Mouse (Mus musculus) limb, embryonic 13.5 days (tissue): ENCODE measurements around the gene Otol1. TPM values are rescaled to one million over a fixed set of nuclear protein-coding genes. Genes with fewer than 3 reads are reported as not detected.

Experiments
- ATAC-seq: fragments of 200-750 bp; cut with Nextera tagmentation; 2 replicates; pipeline ENCODE4 v1.8.0; 2017; ENCODE audit warnings: low read depth, moderate number of reproducible peaks, moderate TSS enrichment; ENCODE audit not compliant: low FRiP score
- H3K27ac ChIP-seq: fragments of 300-500 bp; sonication (generic); 2 replicates; pipeline ENCODE4 v1.5.1; 2015; ENCODE audit warnings: inconsistent platforms, mild to moderate bottlenecking, moderate library complexity
- H3K27me3 ChIP-seq: fragments of 300-500 bp; sonication (generic); 2 replicates; pipeline ENCODE4 v1.6.1; 2015; ENCODE audit warnings: mild to moderate bottlenecking, inconsistent platforms
- H3K36me3 ChIP-seq: fragments of 300-500 bp; sonication (generic); 2 replicates; pipeline ENCODE4 v1.6.1; 2015; ENCODE audit warnings: inconsistent platforms, mild to moderate bottlenecking, moderate library complexity
- H3K4me1 ChIP-seq: fragments of 300-500 bp; sonication (generic); 2 replicates; pipeline ENCODE4 v1.6.1; 2015; ENCODE audit warnings: inconsistent platforms
- H3K4me2 ChIP-seq: fragments of 300-500 bp; sonication (generic); replicated peaks from 2 replicates; pipeline ENCODE4 v1.6.1; 2015; ENCODE audit warnings: inconsistent platforms, mild to moderate bottlenecking, moderate library complexity
- H3K4me3 ChIP-seq: fragments of 300-500 bp; sonication (generic); 2 replicates; pipeline ENCODE4 v1.5.1; 2015; ENCODE audit warnings: moderate library complexity, mild to moderate bottlenecking, inconsistent platforms
- H3K9ac ChIP-seq: fragments of 300-500 bp; sonication (generic); 2 replicates; pipeline ENCODE4 v1.6.1; 2015; ENCODE audit warnings: mild to moderate bottlenecking, inconsistent platforms
- H3K9me3 ChIP-seq: fragments of 300-500 bp; sonication (generic); 2 replicates; pipeline ENCODE4 v1.6.1; 2016; ENCODE audit warnings: inconsistent platforms
- WGBS: fragments of 180-500 bp; shearing (Covaris S2); methylation state at CpG from one replicate; pipeline ENCODE4 v1.1.7; 2015; 5-methylcytosine and 5-hydroxymethylcytosine counted together
- polyA plus RNA-seq: library from polyadenylated mRNA; unstranded; fragments of >200 nt; fragmentation: Nextera tagmentation; extraction: Ambion mirVana; gene quantifications from 2 replicates; pipeline ENCODE4 v1.2.1, GENCODE M21; 2015

The Otol1 gene
- not detected in 2 replicates for polyA plus RNA-seq

DNA sequence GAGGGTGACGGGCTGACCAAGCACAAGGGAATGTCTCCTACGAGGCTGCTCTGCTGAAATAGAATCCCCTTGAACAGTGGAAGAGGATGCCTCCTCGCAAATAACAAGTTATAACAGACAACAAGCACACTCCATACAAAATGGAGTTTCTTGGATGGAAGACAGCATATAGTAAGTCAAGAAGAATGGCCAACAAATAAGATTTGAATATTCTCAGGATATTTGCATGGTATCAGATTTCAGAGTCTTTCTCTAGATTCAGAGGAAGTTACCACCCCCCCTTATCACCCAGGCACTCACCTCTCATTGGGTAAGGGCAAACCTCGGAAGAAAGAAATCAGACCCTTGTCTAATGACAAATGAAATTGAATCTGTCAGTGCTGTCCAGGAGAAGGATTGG, at the start of gene Otol1:
TSS of gene Otol1 (plus strand) at position 301 of the 400 bp plus-strand sequence.
- Histone ChIP-seq H3K27me3 (no peaks in the 10 kb centered on the region), H3K27ac (no peak within 1 kb of the TSS)
- WGBS = 78% methylated on average over 4 of the region's 4 CpGs

DNA sequence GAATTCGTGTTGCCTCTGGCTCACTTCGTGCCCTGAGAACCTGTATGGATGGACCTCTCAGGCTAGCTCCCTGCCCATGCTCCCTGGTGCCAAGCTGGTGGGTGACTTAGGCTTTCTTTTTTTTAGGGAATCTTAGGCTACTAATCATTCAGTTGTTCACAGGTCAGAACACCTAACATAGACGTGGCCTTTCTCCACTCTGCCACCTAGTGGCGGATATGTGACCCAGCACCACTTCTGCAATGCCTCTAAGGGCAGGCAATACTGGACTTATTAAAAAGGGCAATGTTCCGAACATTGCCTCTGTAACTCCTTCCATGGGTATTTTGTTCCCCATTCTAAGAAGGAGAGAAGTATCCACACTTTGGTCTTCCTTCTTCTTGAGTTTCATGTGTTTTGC, 45.2 kb upstream of the Otol1 start:
- Histone ChIP-seq H3K27ac (no peak overlapping the region), H3K9me3 (no peaks in the 10 kb centered on the region), H3K36me3 (no peaks in the 10 kb centered on the region), H3K4me1 (no peaks in the 10 kb centered on the region), H3K4me3 (no peak overlapping the region), H3K4me2 (no peak overlapping the region), H3K27me3 (no peaks in the 10 kb centered on the region), H3K9ac (no peak overlapping the region)
- 56% methylated on average over 5 of the region's 5 CpGs for WGBS
- no peak for ATAC-seq

More for the DNA sequence above, at the start of gene Otol1:
- ATAC-seq = no peak
- H3K9ac ChIP-seq = no peak within 1 kb of the TSS
- H3K36me3 ChIP-seq = no peaks in the 10 kb centered on the region
- no peak within 1 kb of the TSS for H3K4me3 ChIP-seq
- peaks cover 12% of the 10 kb centered on the region; the same call in 1 of the 2 replicates for H3K4me1 ChIP-seq
- H3K4me2 ChIP-seq = no peak within 1 kb of the TSS
- no peaks in the 10 kb centered on the region for H3K9me3 ChIP-seq

DNA sequence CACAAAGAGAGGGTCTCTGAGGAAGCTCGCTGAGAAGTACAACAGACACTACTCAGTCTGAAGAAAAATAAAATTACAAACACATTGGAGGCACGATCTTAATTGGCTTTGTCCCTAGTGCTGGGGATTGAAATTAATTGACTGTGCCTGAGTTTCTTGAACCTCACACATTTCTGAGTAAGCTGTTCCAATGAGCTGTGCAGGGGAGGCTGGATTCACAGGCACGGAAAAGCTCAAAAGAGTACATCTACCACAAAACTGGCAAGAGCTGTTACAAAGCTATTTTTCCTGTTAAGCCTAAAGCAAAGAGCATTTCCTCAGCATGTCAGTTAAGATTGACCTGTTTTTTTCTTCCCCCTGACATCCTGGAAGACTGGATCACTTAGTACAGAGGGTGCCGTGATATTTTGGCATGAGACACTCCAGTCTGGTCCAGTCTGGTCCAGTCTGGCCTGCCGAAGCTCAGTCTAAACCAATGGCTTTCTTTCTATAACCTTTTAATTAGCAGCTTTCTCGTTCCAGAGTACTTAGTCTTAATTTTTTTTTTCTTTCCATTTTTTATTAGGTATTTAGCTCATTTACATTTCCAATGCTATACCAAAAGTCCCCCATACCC, 35.8 kb upstream of the Otol1 start:
- no peak overlapping the region for H3K27ac ChIP-seq
- H3K4me3 ChIP-seq = no peak overlapping the region
- ATAC-seq = no peak
- 31% methylated on average over 6 of the region's 6 CpGs for WGBS
- no peaks in the 10 kb centered on the region for H3K27me3 ChIP-seq
- 0 out of 2 replicates have a peak, but pooled peaks cover 2% of the 10 kb centered on the region for H3K4me1 ChIP-seq
- H3K4me2 ChIP-seq = no peak overlapping the region
- H3K9me3 ChIP-seq = no peaks in the 10 kb centered on the region; the same call in 1 of the 2 replicates
- H3K36me3 ChIP-seq = no peaks in the 10 kb centered on the region
- no peak overlapping the region for H3K9ac ChIP-seq

DNA sequence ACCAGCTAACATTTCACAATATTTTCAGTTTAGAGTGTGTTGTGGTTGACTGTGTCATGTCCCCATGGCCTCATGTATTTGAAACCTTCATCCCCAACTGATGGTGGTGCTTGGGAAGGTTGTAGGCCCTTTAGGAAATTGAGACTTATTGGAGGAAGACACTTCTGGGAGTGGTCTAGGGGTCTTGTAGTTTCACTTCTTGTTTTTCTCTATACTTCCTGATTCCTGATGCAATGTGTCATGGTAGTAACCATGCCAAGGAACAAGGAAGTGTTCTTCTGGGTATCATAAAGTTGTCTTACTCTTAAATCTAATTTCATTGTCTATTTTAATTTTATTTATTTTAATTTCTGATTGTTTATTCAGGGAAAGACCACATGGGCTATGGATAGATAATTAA, 29.3 kb upstream of the Otol1 start:
- no peak overlapping the region for H3K4me3 ChIP-seq
- ATAC-seq = no peak
- H3K4me2 ChIP-seq = no peak overlapping the region
- no peak overlapping the region for H3K27ac ChIP-seq
- H3K27me3 ChIP-seq = no peaks in the 10 kb centered on the region
- no peaks in the 10 kb centered on the region; the same call in 1 of the 2 replicates for H3K9me3 ChIP-seq
- H3K36me3 ChIP-seq = no peaks in the 10 kb centered on the region
- H3K4me1 ChIP-seq = no peaks in the 10 kb centered on the region
- H3K9ac ChIP-seq = no peak overlapping the region

DNA sequence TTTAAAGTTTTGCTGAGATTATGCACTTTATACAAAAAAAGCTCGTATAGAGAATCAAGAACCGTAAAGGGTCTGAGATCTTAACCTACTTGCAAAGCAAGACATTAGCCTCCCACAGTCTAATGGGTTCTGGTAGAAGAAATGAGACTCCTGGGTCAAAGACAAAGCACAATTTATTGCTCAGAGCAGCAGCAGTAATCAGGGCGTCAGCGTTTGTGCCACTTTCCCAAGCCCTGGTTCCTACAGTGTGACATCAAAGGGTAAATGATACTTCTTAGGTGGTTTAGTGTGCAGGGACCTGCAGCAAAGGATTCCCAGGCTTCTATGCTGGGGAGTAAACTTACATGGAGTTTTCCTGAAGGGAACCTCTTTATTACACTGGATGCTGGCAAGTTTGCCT, 13.6 kb upstream of the Otol1 start:
- H3K4me2 ChIP-seq = no peak overlapping the region
- ATAC-seq = no peak
- H3K27me3 ChIP-seq = peaks cover 3% of the 10 kb centered on the region; the same call in 1 of the 2 replicates
- H3K9ac ChIP-seq = no peak overlapping the region
- no peaks in the 10 kb centered on the region for H3K36me3 ChIP-seq
- 12% methylated on average over 4 of the region's 4 CpGs for WGBS
- H3K4me3 ChIP-seq = no peak overlapping the region
- no peak overlapping the region for H3K27ac ChIP-seq
- H3K9me3 ChIP-seq = no peaks in the 10 kb centered on the region
- H3K4me1 ChIP-seq = no peaks in the 10 kb centered on the region; the same call in 1 of the 2 replicates

DNA sequence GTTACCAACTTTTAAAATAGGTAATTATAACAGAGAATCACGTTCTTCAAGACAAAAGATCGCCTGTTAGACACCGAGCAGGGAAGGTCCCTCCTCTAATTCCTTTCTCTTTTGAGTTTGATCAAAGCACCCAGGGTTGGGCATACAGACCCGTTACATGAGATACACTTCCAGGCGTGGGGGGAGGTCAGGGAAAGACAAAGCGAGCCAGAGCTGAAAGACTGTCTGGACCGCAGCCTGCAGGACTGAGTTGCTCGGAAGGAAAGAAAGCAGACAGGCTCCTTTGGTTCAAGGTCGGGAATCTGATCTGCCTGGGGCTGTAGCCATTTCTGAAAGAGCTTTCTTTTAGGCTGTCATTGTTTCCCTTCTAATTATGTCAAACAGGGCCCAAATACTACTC, 5.9 kb upstream of the Otol1 start:
- no peaks in the 10 kb centered on the region for H3K9me3 ChIP-seq
- H3K4me1 ChIP-seq = peaks cover 12% of the 10 kb centered on the region; the same call in 1 of the 2 replicates
- WGBS = 45% methylated on average over 9 of the region's 9 CpGs
- no peak overlapping the region for H3K4me2 ChIP-seq
- no peak overlapping the region for H3K27ac ChIP-seq
- no peak for ATAC-seq
- no peak overlapping the region for H3K9ac ChIP-seq
- H3K27me3 ChIP-seq = no peaks in the 10 kb centered on the region
- H3K4me3 ChIP-seq = no peak overlapping the region
- H3K36me3 ChIP-seq = no peaks in the 10 kb centered on the region

DNA sequence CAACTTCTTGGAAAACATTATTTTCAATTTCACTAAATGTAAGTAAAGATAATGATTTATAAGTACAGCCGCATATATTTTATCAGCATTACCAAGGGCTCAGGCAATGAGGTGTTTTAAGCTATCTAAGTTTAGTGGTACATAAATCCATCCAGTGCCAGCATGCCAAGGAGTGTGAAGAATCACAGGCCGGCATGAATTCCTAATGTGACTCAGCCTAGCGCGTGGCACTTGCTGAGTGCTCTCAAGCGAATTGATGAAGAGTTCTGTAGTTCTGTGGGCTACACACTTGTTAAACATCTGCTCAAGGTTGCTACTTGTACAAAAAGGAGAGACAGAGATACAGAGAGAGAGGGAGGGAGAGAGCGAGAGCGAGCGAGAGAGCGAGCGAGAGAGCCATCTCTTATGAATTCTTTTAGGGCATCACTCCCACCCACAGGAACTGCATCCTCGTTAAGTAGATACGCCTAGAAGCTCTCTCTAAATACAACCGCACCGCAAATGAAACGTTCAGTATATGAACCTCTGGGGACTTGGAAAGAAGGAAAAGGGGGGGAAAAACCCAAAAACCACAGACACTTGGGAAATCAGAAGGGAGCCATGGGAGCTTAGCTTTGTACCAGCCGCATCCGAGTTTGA, 4.2 kb upstream of the Otol1 start:
- H3K4me2 ChIP-seq = peak overlapping the region; percentile 12; the same call in 1 of the 2 replicates

DNA sequence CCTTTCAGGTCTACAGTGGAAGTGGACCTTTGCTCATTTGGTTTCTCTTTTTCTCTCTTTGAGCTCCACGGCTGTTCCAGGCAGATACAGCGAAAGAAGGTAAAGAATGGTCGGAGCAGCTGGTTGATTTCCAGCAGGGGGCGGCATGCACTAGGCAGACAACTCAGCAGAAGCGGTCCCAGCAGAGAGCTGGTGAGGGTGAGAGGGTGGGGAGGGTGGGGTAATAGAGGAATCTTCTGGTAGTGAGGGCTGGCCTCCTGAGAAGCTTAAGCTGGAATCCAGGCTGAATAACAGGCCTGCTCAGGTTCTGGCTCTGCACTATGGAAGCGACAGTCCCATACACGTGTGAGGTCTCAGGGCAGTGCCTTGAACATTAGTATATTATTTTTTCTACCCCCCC, 3.5 kb upstream of the Otol1 start:
- Histone ChIP-seq H3K27ac (no peak overlapping the region), H3K4me2 (0 out of 2 replicates have a peak overlapping the region, but pooled peaks have one; percentile 12), H3K4me3 (no peak overlapping the region), H3K36me3 (no peaks in the 10 kb centered on the region), H3K27me3 (no peaks in the 10 kb centered on the region), H3K9me3 (no peaks in the 10 kb centered on the region), H3K4me1 (peaks cover 12% of the 10 kb centered on the region; the same call in 1 of the 2 replicates), H3K9ac (no peak overlapping the region)
- 23% methylated on average over 7 of the region's 7 CpGs for WGBS
- peak; percentile 61 for ATAC-seq

More for the DNA sequence above, 4.2 kb upstream of the Otol1 start:
- no peak for ATAC-seq
- WGBS = 57% methylated on average over 17 of the region's 17 CpGs
- no peaks in the 10 kb centered on the region for H3K36me3 ChIP-seq
- H3K27ac ChIP-seq = no peak overlapping the region
- H3K9me3 ChIP-seq = no peaks in the 10 kb centered on the region
- H3K9ac ChIP-seq = no peak overlapping the region
- no peaks in the 10 kb centered on the region for H3K27me3 ChIP-seq
- H3K4me3 ChIP-seq = no peak overlapping the region
- peaks cover 12% of the 10 kb centered on the region; the same call in 1 of the 2 replicates for H3K4me1 ChIP-seq

DNA sequence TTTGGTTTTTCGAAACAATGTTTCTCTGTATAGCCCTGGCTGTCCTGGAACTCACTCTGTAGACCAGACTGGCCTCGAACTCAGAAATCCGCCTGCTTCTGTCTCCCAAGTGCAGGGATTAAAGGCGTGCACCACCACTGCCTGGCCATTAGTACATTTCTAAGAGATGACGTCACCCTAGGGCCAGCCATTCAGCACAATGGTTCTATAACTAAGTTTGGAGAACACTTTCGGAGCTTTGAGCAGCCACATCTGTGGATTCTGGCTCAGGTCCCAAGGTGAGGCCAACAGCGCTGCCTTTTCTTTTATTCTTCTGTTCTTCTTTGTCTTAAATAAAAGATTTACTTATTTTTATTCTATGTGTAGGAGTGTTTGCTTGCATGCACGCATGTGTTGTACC, 3.0 kb upstream of the Otol1 start:
- no peaks in the 10 kb centered on the region for H3K9me3 ChIP-seq
- H3K36me3 ChIP-seq = no peaks in the 10 kb centered on the region
- H3K27ac ChIP-seq = no peak overlapping the region
- WGBS = 62% methylated on average over 8 of the region's 8 CpGs
- H3K4me2 ChIP-seq = no peak overlapping the region
- H3K4me1 ChIP-seq = peaks cover 12% of the 10 kb centered on the region; the same call in 1 of the 2 replicates
- no peak overlapping the region for H3K4me3 ChIP-seq
- ATAC-seq = peak; percentile 64; the same call in 1 of the 2 replicates
- no peak overlapping the region for H3K9ac ChIP-seq
- H3K27me3 ChIP-seq = no peaks in the 10 kb centered on the region

DNA sequence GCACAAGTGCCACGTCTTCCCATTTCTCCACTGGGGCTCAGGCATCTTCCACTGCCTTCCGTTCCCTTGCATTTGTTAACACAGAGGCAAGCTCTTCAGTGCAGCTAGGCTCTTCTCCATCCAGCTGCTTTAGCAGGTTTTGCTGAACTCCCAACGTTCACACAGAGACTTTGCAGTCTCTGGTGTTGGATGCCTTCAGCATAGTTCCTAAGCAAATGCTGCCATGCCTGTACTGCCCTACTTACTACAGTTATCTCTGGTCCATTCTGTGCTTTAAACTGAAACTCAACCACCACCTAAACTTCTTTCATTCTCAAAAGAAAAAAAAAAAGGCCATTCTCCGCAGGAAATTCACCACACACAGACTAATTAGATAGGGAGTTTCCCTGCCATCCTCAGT, 5.2 kb downstream of the Otol1 start:
- Histone ChIP-seq H3K9me3 (no peaks in the 10 kb centered on the region), H3K27ac (no peak overlapping the region), H3K4me2 (no peak overlapping the region), H3K4me3 (no peak overlapping the region), H3K4me1 (no peaks in the 10 kb centered on the region), H3K9ac (no peak overlapping the region), H3K27me3 (no peaks in the 10 kb centered on the region), H3K36me3 (no peaks in the 10 kb centered on the region)
- WGBS = 81% methylated on average over 4 of the region's 4 CpGs
- no peak for ATAC-seq

DNA sequence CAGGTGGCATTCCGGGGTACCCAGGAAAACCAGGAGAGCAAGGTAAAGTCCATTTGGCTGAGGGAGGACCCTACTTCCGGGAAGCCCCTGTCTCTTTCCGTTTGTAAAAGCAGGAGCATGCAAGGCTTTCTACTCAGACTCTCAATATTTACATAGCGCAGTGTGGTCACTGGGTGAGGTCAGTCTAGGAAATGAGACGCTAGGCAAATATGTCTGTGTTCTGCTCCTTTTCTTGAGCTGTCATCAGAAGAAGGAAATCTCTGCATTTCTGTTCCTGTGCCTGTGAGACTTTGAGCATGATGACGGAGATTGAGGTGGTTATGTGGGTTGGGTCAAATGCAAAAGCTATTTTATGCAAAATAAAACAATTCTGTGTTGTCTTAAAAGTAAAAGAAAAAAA, 19.2 kb downstream of the Otol1 start:
- H3K9ac ChIP-seq = no peak overlapping the region
- no peaks in the 10 kb centered on the region for H3K27me3 ChIP-seq
- ATAC-seq = no peak
- H3K9me3 ChIP-seq = no peaks in the 10 kb centered on the region
- H3K4me1 ChIP-seq = no peaks in the 10 kb centered on the region
- H3K27ac ChIP-seq = no peak overlapping the region
- no peaks in the 10 kb centered on the region for H3K36me3 ChIP-seq
- 79% methylated on average over 6 of the region's 6 CpGs for WGBS
- H3K4me3 ChIP-seq = no peak overlapping the region
- no peak overlapping the region for H3K4me2 ChIP-seq

DNA sequence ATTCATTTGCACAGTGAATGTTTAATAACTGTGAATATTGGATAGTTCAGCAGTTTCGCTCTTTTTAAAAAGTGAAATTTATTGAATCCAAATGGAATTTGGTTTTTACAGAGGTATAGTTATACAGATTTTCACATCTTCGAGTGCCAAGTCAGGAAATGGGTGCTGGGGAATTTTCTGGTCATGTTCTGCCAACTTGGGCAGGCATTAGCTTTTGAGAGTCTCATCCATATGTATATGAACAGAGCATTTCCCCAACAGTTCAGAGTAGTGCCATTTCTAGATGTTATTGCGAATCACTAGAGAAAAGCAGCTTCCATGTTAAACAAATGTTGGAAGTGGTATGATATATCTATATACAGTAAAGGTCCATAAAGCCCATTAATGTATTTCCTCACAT, 21.8 kb downstream of the Otol1 start:
- H3K36me3 ChIP-seq = no peaks in the 10 kb centered on the region
- H3K4me3 ChIP-seq = no peak overlapping the region
- no peak for ATAC-seq
- no peak overlapping the region for H3K9ac ChIP-seq
- 78% methylated on average over 3 of the region's 3 CpGs for WGBS
- H3K9me3 ChIP-seq = no peaks in the 10 kb centered on the region
- H3K27ac ChIP-seq = no peak overlapping the region
- H3K4me2 ChIP-seq = no peak overlapping the region
- H3K4me1 ChIP-seq = no peaks in the 10 kb centered on the region
- no peaks in the 10 kb centered on the region for H3K27me3 ChIP-seq
